Mouse (Mus musculus) CD4-positive, CD25-positive, alpha-beta regulatory T cell, adult 2 months (primary cell): ENCODE data around the gene Hps3.
"Not testable (repeated sequence)": the region's sequence is repeated elsewhere in the genome, so short reads cannot be mapped to it uniquely, and the experiment has no call there.

Experiments used
- DNase-seq: peaks from one replicate; pipeline ENCODE4 v3.0.0-alpha.2; 2012; ENCODE audit warnings: low read depth, low spot score

Hps3 gene

DNA sequence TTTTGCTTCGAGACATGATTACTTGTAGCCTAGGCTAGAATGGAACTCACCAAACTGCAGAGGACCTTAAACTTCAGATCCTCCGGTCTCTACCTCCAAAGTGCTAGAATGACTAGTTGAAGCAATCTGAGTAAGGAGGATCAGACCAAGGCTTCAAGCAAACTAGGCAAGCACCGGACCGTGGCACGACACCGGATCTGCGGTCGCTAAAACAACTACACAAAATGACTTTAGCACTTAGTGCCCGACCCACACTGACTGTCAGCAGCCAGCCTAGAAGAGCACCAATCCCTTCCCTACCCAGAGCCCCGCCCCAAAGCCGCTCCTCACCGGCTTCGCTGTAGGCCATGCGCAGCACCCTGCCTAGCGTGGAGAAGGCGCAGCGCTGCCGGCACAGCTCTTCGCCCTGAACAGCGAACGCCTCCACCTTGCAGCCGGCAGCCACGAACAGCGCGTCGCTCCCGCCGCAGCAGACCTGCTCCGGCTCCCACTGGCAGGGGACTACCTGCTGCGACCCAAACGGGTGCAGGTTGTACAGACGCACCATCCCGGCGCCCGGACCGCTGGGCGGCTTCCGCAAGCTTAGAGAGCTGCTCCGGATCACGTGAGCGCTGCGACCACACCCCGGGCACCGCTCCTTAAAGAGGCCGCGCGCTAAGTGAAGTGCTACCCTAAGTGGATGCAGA lies at the start of gene Hps3:
TSS of gene Hps3 (minus strand) at position 597 of the 686 bp plus-strand sequence.
- DNase-seq = peak; percentile 91

DNA sequence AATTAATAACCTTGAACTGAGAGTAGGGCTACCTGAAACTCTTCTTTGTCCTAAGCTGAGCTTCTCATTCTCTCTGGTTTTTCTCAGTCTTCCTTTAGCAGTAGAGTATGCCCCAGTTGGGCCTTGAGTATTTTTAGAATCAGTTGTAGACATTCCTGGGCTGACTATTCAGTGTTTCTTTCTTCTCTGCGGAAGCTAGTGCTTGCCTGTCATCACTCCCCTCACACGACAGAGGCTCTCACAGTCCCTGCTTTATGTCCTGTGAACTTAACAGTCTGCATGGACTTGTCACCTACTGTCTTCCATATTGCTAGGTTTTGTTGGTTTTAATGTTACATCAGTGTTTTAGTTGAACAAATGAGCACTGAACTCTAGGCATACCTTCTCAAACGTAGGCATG lies 47.0 kb upstream of the Hps3 start:
- DNase-seq = no peak

DNA sequence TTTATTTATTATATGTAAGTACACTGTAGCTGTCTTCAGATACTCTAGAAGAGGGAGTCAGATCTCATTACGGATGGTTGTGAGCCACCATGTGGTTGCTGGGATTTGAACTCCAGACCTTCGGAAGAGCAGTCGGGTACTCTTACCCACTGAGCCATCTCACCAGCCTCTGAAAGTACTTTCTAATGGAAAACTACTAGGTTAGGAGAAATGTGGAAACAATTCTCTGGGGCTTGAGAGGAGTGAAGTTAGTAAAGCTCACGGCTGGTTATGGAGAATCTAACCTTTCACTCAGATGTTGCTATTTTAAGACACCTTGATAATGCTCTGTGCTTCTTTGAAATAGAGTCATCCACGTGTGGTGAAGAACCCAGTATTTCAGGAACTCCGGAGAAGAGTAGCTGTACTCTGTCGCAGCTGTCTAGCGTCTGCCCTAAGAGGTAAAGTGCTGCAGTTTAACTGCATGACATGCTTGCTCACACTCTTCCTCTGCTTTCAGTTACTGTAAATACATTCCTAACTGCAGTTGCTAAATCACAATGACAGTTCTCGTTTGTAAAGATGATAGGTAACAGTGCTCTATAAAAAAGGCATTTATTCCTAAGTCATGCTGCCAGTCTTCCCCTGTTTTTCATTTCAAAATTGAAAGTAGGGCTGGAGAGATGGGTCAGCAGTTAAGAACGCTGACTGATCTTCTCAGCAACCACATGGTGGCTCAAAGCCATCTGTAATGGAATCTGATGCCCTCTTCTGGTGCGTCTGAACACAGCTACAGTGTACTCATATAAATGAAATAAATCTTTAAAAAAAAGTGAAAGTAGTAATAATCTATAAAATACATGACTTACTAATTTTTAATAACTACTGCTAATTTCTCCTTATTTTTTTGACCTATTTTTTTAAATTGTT lies 41.3 kb upstream of the Hps3 start:
- DNase-seq = peak; percentile 7

DNA sequence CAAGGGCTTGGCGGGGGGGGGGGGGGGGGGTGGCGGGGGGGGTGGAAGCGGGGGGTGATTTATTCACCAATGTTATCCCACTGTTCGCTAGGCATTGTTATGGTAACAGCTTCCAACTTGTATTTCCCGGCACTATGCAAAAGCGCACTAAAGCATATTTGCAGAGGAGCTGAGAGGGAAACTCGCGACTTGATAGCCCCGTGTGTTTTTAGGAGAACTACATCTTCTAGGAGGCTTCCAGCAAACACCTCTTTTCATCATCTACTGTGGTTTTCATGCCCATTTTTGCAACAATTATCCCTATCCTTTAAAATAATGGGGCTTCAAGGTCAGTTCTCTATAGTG lies 23.1 kb upstream of the Hps3 start:
- DNase-seq = no peak

DNA sequence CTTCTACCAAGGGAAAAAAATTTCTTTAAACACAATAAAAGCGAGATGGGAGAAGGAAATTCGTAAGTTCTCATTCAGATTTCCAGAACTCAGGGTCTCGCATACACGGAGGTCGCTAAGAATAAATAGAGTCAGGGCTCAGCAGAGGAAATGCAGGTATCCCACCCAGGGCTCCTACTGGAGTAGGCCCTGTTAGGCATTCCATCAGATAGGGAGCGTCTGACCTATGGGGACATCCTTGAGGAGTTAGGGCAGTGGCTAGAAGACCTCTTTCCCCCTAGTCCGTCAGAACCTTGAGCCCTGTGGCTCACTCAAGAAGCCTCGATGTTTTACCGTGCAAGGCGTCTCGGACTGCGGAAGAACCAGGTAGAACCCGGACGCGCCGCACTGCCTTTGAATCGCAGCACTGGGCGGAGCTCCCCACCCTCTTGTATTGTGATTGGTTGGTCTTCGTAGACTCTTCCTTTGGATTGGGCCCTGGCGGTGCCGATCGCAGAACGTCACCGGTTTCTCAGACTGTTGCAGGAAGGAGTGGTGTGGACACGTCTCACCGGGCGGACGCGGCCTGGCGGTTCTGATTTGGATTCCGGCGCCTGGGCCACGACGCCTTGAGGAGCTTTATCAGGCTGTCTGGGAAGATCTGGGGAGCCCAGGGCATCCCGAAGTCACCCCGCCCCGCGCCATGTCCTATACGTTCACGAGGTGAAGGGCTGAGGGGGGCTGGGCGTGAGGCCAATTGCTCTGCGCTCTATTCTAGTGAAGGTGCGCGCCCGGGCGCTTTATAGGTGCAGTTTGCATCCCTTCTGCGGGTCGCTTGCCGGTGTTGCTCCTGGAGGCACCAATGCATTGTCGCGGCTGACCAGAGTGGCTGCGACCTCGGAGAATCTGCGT lies 22.4 kb upstream of the Hps3 start, which contains the start of gene Hltf:
TSS of gene Hltf (plus strand) at position 506 of the 891 bp plus-strand sequence.
- DNase-seq = peak; percentile 96

DNA sequence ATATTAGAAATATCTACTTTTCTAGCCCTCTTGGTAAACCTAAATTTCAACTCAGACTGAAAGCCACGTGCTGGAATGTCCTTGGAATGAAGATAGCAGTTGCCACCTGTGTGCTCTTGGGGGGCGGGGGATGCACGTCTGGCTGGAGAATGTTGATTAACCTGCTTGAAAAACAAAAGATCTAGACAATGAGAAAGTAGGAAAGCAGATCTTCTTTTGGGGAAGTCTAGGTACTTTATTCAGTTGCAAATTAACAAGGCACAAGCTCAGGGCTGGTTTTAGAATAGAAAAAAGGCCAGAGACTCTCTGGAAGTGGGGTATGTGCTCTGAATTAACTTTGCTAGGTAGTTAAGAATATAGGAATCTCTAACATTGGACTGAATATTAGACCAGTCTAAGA lies 9.6 kb upstream of the Hps3 start:
- not testable (repeated sequence) for DNase-seq

DNA sequence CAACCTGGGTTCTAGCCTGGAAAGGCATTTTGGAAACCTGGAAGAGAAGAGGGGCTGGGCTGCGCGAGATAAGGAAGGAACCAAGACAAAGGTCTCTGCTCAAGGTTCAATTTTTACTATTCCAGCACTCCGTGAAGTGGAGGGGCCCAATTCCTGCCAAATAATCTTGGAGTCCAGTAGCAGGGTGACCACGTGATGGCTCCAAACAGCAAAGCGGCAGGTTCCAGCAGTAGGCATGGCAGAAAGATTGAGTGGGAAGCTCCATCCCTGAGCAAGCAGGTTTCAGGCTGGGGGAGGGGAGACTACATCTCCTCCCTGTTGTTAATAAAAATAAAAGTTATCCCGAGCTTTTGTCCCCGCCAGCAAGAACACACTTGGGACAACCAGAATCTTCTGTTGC lies 6.3 kb upstream of the Hps3 start:
- not testable (repeated sequence) for DNase-seq

DNA sequence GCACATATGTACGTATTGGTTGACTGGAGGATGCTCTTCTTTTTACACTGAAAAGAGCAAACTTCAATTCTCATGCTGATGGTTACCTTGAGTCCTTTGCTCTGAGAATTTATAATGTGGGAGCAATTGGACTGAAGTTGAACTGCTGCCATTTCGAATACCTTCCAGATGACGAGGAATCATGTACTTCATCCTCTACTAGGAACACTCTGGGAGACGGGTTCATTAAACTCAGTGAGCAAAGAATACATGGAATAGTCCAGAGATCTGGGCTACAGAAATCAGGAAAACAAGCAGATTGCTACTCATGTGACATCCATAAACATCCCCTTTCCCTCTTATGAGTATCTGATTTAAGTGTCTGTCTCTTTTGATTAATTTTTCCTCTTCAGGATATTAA lies 954 bp upstream of the Hps3 start:
- no peak for DNase-seq

DNA sequence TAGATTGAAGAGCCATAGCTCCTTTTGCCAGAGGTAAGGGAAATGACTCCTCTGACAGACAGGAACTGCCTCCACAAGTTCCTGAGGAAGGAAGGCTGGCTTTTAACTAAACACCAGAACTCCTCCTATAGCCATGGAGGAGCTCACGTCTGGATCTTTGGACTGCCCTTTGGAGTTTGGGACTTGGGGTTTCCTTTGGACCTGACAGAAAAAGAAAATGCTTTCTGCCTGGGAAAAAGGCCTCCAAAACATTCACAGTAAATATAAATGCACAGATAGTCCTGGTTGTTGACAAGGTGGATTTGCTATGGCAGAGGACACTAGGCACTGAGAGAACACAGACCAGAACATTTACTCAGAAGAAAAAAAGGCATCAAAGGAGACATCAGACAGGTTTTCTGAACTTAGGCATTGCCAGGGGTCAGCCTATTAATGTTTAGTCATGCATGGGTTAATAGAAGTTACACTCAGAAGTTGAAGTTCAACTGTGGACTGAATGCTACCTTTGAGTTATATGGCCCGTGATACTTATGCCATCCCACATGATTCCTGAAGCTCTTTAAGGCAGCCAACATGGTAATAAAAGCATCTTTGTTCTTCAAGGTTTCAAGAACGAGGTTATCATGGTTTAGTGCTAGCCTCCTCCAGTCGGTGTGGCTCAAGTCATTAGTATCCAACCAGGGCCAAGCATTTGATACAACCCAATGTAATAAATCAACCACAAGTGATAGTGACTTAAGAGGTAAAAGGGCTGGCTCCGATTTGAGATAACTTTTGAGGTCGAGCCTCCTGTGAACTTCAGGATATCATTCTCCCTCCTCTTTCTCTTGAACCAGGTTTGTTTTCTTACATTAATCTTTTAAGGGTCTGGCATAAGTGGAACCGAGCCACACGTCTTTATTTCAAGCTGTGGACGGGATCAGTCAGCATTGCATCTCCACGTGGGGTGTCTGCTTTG lies 1.1 kb downstream of the Hps3 start:
- no peak for DNase-seq

DNA sequence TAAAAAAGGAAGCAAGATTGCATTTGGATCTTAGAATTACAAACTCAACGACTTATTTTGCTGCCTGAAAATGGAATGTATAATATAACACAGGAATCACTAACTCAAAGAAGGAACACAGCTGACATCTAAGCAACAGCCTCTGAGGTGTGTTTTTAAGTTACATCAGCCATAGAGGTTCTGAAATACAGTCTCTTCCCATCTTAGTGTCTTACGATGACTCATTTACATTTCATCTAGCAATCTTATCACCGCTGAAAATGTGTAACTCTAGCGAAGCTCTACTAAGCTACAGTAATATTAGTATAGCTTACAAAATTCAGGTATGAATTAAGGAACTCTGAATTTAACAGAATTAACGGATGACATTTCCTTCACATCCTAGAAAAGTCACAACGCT lies 4.3 kb downstream of the Hps3 start:
- no peak for DNase-seq

DNA sequence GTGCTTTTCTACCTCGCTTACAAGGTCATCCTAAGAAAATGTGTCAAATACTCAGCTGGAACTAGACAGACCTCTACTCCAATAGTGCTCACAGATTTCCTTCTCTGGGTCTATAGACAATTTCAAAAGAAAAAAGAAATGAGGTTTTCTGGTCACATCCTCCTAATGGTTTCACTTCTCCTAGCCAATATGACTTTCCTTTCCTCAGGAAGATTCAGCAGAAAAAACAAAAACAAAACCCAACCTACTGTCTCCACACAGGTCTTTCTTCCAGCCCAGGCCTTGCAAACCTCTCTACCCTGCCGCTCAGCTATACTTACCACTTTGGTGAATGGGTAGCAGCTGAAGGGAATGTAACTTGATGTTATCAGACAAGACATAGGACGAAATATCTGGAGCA lies 6.5 kb downstream of the Hps3 start:
- no peak for DNase-seq

DNA sequence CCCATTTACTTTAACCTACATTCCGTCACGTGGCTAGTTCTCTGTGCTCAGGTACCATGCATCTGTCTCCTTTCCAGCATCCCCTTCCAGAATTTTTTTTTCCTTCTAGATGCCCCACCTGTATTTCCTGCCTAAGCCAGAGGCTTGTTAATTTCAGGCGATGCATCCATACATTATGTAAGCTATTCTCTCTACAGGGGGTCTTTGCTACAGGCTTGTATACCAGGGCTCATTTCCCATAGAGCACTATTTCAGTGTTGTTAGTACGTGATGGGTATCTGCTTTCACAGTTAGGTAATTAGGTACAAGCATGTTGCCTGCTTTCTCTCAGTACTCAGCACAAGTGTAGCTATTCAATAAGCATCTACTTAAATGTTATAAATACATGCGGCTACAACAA lies 7.3 kb downstream of the Hps3 start:
- no peak for DNase-seq

DNA sequence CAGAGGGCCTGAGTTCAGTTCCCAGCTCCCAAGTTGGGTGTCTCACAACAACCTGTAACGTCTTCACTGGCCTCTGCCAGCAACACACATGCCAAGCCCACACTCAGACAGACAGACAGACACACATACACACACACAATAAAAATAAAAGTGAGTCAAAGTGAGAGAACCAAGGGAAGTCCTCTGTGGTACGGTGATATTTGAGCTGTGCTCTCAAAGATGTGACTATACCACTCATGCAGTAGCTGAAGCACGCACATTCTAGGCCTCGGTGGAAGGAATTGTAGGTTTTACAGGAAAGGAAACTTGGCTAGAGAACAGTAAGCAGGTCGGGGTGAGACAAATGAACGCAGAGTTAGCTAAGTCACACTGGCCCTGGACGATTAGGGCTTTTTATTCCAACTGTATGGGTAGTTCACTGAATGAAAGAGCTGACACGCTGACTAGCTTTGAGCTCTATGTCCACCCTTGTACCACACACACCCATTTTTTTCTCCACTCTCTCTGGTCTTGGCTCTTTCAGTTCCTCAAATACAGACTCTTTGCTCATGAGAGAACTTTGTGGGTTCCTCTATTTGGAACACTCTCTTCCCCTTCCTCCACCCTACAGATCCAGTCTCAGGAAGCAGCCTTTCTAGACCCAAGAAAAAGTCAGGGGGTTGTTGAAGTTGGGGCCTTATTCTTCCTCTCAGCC lies 8.0 kb downstream of the Hps3 start:
- no peak for DNase-seq

DNA sequence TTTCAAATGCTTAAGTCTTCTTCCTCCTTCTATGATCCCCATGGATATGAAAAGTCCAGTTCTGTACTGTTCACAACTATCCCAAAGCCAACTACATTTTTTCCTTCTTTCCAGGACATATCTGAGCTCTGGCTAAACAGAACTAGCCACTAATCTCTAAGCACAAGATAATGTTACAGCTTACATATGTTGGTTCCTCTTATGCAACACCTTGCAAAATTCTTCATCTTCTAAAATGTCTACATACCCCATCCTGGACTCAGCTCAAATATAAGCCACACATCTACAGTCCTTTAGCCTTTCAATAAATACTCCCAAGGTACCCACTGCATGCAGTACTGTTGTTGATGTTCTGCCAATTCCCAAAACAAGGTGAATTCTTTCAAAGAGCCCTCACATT lies 8.6 kb downstream of the Hps3 start:
- no peak for DNase-seq

DNA sequence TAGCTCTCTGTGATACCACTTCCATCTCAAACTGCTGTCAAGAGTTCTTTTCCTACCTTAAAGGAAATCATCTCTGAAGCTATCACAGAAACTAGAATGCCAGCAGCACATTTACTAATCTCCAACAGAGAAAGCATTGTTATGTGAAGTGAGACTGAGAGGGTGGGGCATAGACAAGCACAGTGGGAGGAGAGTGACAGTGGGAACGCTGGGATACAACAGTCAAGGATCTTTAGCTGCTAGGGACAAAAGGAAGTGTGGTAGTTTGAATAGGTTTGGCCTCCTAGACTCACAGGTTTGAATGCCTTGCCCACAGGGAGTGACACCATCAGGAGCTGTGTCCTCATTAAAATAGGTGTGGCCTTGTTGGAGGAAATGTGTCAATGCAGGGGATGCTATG lies 11.3 kb downstream of the Hps3 start:
- DNase-seq = no peak

DNA sequence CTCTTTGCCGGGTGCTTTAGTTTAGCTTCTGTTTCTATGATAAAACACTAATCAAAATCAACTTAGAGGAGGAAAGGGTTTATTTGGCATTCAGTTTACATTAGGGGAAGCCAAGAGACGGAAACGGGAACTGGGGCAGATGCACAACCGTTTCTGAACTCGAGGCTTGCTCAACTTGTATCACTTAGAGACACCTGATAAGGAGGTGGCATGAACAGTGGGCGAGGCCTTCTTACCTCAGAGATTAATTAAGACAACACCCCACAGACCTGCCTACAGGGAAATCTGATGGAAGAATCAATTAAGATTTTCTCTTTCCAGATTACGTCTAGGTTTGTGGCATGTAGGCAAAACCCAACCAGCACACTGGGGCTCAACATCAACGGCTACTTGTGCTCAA lies 17.0 kb downstream of the Hps3 start:
- DNase-seq = no peak

DNA sequence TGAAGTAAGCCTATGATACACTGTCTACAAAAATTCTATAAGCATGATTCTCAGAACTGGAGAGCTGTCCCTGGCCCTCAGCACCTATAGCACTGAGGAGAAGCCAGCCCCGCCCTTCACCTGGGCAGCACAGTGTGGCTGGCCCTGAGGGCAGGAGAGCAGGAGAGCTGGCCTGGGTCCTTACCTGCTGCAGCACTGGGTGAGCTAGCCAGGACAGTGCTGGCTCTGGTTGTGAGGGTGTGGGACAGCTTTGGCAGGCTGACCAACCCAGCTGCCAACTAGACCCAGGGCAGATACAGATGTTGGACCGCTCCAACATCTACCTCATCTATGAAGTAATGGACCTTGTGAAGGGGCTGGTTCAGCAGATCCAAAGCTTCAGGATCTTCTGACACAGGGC lies 20.7 kb downstream of the Hps3 start:
- DNase-seq = no peak

DNA sequence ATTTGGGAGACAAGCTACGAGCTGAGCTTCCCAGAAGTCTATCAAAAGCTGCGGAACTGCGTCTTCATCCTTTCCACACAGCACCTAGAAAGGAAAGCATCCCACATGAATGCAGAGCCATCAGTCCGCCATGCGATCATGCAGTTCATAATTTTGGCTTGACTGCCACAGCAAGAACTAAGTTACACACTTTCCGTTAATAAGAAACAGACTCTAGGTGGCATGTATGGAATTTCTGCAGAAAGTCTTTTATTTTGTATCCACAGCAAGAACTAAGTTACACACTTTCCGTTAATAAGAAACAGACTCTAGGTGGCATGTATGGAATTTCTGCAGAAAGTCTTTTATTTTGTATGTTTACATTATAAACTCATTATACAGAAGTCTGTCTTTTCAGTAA lies 24.2 kb downstream of the Hps3 start:
- not testable (repeated sequence) for DNase-seq

DNA sequence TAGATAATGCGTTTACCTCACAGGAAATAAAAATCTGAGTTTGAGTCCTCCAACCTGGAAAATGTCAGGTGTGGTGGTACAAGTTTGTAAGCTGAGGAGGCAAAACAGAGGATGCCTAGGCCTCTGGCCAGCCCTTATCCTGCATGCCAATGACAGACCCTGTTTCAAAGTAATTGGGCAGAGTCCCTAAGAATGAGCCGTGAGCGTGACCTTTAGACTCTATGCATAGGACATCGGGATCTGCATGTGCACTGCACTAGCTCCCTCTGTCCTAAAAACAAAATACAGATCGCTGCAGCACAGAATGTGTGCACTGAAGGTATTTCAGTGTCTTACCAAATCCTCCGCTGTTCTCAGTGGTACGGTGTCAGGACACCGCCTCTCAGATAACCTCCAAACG lies 24.7 kb downstream of the Hps3 start:
- DNase-seq = no peak

DNA sequence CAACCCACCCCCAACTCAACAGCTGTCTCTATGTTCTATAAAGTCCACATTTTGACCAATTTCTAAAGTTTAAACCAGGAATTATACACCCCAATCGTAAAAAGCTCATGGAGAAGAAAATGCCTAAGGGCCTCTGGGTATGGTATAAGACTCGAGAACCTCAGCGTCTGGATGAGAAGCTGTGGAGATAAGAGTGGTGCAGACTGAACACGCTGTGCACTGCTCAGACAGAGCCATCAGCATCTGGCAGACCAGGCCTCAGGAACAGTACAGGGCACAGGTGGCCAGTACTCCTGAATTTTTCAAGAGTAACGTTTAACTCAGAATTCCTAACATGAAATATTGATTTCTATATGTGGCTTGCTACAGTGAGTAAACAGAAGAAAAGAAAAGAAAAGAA lies 27.4 kb downstream of the Hps3 start:
- DNase-seq = no peak
